Mouse (Mus musculus): ENCODE measurements around the gene 1700001P01Rik. TPM values are rescaled to one million over a fixed set of nuclear protein-coding genes. Genes with fewer than 3 reads are reported as not detected.
"Not testable (repeated sequence)": the region's sequence is repeated elsewhere in the genome, so short reads cannot be mapped to it uniquely, and the experiment has no call there.

Gene 1700001P01Rik
- polyA plus RNA-seq, 1 experiment from 2014 or later, result 0.83 TPM

DNA sequence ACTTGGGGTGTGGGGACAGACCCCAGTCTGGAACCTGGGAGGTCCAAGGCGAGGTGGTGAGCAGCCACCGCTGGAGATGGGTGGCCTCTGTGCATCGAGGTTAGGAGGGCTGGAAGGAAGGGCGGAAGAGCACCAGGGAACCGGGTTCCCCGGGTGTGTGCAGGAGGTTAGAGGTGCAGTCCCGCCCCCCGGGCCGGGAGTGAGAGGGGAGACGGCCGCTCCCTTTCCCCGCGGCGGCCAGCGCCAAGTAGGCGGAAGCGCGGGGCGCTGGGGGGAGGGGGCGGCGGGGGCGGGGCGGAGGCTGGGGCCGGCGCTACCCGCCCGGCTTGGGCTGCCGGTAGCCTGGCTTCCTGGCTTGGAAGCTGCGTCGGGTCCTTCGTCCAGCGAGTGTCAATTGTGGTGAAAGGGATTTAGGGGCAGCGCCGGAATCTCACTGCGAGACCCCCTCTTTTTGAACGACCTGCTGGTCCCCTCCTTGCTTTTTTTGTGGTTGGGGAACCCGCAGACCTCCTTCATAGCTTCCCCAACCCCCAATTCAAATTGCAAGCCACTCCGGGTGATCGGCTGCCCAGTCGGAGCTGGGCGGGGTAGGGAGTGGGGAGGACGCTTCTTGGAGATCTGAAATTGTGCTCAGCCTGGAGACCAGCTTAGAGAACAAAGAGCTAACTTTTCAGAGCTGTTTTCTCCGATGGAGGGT is 24.4 kb upstream of the 1700001P01Rik start:
- H3K27ac ChIP-seq, result peak overlapping the region; percentile 96
- no peaks in the 10 kb centered on the region for H3K27me3 ChIP-seq
- H3K9me3 ChIP-seq, result no peaks in the 10 kb centered on the region
- H3K4me2 ChIP-seq (replicated peaks), result peak overlapping the region; percentile 74
- peaks cover 5% of the 10 kb centered on the region; the same call in 1 of the 2 replicates for H3K36me3 ChIP-seq
- H3K4me3 ChIP-seq, result peak overlapping the region; percentile 73
- ATAC-seq (ENCODE audit: low FRiP score, low read depth), result peak; percentile 73
- peak overlapping the region; percentile 92 for H3K9ac ChIP-seq
- peaks cover 46% of the 10 kb centered on the region for H3K4me1 ChIP-seq
- WGBS, result 1% methylated on average over 32 of the region's 43 CpGs

GRCm38 (mm10) chr11:97799146-97799993 is 23.7 kb upstream of the 1700001P01Rik start:
- peak; percentile 82 for ATAC-seq (ENCODE audit: low FRiP score, low read depth)
- WGBS, result under 1% methylated on average over 67 of the region's 71 CpGs
- peak overlapping the region; percentile 92 for H3K9ac ChIP-seq
- H3K4me1 ChIP-seq, result peaks cover 39% of the 10 kb centered on the region
- H3K9me3 ChIP-seq, result no peaks in the 10 kb centered on the region
- peaks cover 5% of the 10 kb centered on the region; the same call in 1 of the 2 replicates for H3K36me3 ChIP-seq
- no peaks in the 10 kb centered on the region for H3K27me3 ChIP-seq
- H3K4me3 ChIP-seq, result peak overlapping the region; percentile 73
- peak overlapping the region; percentile 96 for H3K27ac ChIP-seq
- H3K4me2 ChIP-seq (replicated peaks), result peak overlapping the region; percentile 74

GRCm38 (mm10) chr11:97798782-97799145 is 23.0 kb upstream of the 1700001P01Rik start, which contains the start of gene Lasp1:
Lasp1 (plus strand) TSS chr11:97799000.
- H3K27ac ChIP-seq, result peak within 1 kb of the TSS; percentile 96
- H3K9me3 ChIP-seq, result no peaks in the 10 kb centered on the region
- H3K36me3 ChIP-seq, result peaks cover 5% of the 10 kb centered on the region; the same call in 1 of the 2 replicates
- under 1% methylated on average over 11 of the region's 11 CpGs for WGBS
- H3K4me3 ChIP-seq, result peak within 1 kb of the TSS; percentile 73
- H3K9ac ChIP-seq, result peak within 1 kb of the TSS; percentile 92
- ATAC-seq (ENCODE audit: low FRiP score, low read depth), result peak; percentile 42; the same call in 1 of the 2 replicates
- H3K27me3 ChIP-seq, result no peaks in the 10 kb centered on the region
- peak within 1 kb of the TSS; percentile 74 for H3K4me2 ChIP-seq (replicated peaks)
- peaks cover 33% of the 10 kb centered on the region for H3K4me1 ChIP-seq

DNA sequence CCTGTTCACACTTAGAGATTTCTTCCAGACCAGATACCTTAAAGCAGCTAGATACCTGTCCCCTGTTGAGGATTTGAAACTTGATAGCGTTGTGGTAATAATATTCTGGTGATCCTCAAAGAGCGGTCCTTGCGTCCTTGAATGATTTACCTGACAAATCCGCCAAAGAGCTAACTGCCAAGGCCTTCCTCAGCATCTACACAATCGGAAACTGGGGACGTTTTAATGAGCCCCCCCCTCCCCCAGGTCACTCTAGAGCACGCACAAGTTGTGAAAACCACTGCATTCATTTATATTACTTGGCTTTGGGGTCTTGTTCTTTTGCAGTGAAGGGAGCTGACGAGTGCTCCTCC is 22.3 kb upstream of the 1700001P01Rik start:
- H3K4me1 ChIP-seq, result peaks cover 30% of the 10 kb centered on the region
- H3K27me3 ChIP-seq, result no peaks in the 10 kb centered on the region
- 0 out of 2 replicates have a peak, but pooled peaks cover 2% of the 10 kb centered on the region for H3K36me3 ChIP-seq
- no peak for ATAC-seq (ENCODE audit: low FRiP score, low read depth)
- peak overlapping the region; percentile 74 for H3K4me2 ChIP-seq (replicated peaks)
- H3K9ac ChIP-seq, result no peak overlapping the region
- H3K9me3 ChIP-seq, result no peaks in the 10 kb centered on the region
- no peak overlapping the region for H3K27ac ChIP-seq
- peak overlapping the region; percentile 73 for H3K4me3 ChIP-seq
- WGBS, result 35% methylated on average over 8 of the region's 8 CpGs

GRCm38 (mm10) chr11:97797369-97798082 is 21.8 kb upstream of the 1700001P01Rik start:
- WGBS, result 52% methylated on average over 15 of the region's 15 CpGs
- peaks cover 27% of the 10 kb centered on the region for H3K4me1 ChIP-seq
- peak overlapping the region; percentile 74 for H3K4me2 ChIP-seq (replicated peaks)
- no peak overlapping the region for H3K9ac ChIP-seq
- H3K27me3 ChIP-seq, result no peaks in the 10 kb centered on the region
- no peak for ATAC-seq (ENCODE audit: low FRiP score, low read depth)
- no peak overlapping the region for H3K27ac ChIP-seq
- H3K9me3 ChIP-seq, result no peaks in the 10 kb centered on the region
- 0 out of 2 replicates have a peak, but pooled peaks cover 2% of the 10 kb centered on the region for H3K36me3 ChIP-seq
- 0 out of 2 replicates have a peak overlapping the region, but pooled peaks have one; percentile 73 for H3K4me3 ChIP-seq

GRCm38 (mm10) chr11:97796910-97797309 is 21.2 kb upstream of the 1700001P01Rik start:
- no peak overlapping the region for H3K4me2 ChIP-seq (replicated peaks)
- no peak for ATAC-seq (ENCODE audit: low FRiP score, low read depth)
- H3K4me3 ChIP-seq, result no peak overlapping the region
- 4% methylated on average over 6 of the region's 6 CpGs for WGBS
- H3K9me3 ChIP-seq, result no peaks in the 10 kb centered on the region
- peaks cover 20% of the 10 kb centered on the region for H3K4me1 ChIP-seq
- no peak overlapping the region for H3K27ac ChIP-seq
- H3K9ac ChIP-seq, result no peak overlapping the region
- H3K27me3 ChIP-seq, result no peaks in the 10 kb centered on the region
- no peaks in the 10 kb centered on the region for H3K36me3 ChIP-seq

GRCm38 (mm10) chr11:97793165-97793564 is 17.4 kb upstream of the 1700001P01Rik start:
- Histone ChIP-seq H3K27ac (no peak overlapping the region), H3K9me3 (no peaks in the 10 kb centered on the region), H3K4me2 (replicated peaks) (no peak overlapping the region), H3K36me3 (no peaks in the 10 kb centered on the region), H3K9ac (no peak overlapping the region), H3K4me3 (no peak overlapping the region), H3K27me3 (no peaks in the 10 kb centered on the region), H3K4me1 (peaks cover 6% of the 10 kb centered on the region)
- 10% methylated on average over 2 of the region's 2 CpGs for WGBS
- ATAC-seq (ENCODE audit: low FRiP score, low read depth), result no peak

DNA sequence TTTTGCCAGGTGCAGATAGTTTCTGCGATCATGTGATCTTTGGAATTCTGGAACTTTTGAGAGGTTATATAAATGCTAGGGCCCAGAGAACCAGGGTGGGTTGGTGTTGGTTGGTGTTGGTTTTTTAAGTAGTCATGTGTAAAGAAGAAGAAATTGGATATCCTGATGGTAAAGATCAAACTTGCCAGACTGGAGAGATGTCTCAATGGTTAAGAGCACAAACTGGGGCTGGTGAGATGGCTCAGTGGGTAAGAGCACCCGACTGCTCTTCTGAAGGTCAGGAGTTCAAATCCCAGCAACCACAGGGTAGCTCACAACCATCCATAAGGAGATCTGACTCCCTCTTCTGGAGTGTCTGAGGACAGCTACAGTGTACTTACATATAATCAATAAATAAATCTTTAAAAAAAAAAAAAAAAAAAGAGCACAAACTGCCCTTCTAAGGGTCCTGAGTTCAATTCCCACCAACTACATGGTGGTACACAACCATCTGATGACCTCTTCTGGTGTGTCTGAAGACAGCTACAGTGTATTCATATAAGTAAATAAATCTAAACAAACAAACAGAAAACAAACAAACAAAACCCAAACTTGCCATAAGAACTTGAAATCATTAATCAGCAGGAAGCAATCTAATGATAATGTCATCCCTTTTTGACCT is 15.2 kb upstream of the 1700001P01Rik start:
- not testable (repeated sequence) for H3K4me3 ChIP-seq; H3K27me3 ChIP-seq; H3K4me2 ChIP-seq (replicated peaks); ATAC-seq (ENCODE audit: low FRiP score, low read depth); H3K9me3 ChIP-seq; H3K36me3 ChIP-seq; H3K4me1 ChIP-seq; H3K9ac ChIP-seq; H3K27ac ChIP-seq
- 73% methylated on average over 2 of the region's 2 CpGs for WGBS

DNA sequence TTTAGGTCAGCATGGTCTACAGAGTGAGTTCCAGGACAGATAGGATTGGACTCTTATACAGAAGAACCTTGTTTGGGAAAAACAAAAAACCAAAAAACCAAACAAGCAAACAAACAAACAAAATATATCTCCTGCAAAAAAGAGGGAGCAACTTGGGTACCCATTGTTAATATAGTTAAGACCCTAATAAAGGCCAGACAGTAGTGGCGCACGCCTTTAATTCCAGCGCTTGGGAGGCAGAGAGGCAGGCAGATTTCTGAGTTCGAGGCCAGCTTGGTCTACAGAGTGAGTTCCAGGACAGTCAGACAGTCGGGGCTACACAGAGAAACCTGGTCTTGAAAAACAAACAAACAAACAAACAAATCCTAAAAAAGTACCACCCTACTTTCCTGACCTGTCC is 14.0 kb upstream of the 1700001P01Rik start:
- WGBS, result 86% methylated on average over 5 of the region's 5 CpGs
- H3K36me3 ChIP-seq, result no peaks in the 10 kb centered on the region
- no peak for ATAC-seq (ENCODE audit: low FRiP score, low read depth)
- no peak overlapping the region for H3K27ac ChIP-seq
- H3K9me3 ChIP-seq, result no peaks in the 10 kb centered on the region
- no peak overlapping the region for H3K4me3 ChIP-seq
- no peak overlapping the region for H3K4me2 ChIP-seq (replicated peaks)
- no peaks in the 10 kb centered on the region for H3K27me3 ChIP-seq
- no peak overlapping the region for H3K9ac ChIP-seq
- no peaks in the 10 kb centered on the region for H3K4me1 ChIP-seq

DNA sequence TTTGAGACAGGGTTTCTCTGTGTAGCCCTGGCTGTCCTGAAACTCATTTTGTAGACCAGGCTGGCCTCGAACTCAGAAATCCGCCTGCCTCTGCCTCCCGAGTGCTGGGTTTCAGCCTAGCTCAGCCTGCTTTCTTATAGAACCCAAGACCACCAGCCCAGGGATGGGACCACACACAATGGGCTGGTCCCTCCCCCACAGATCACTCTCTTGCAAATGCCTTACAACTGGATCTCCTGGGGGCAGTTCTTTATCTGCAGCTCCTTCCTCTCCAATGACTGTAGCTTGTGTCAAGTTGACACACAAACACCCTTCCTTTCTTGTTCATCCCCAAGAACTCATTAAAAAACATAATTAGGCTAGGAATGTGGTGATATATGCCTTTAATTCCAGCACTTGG is 12.2 kb upstream of the 1700001P01Rik start:
- Histone ChIP-seq H3K36me3 (no peaks in the 10 kb centered on the region), H3K27ac (no peak overlapping the region), H3K4me1 (peaks cover 4% of the 10 kb centered on the region; the same call in 1 of the 2 replicates), H3K4me2 (replicated peaks) (no peak overlapping the region), H3K4me3 (no peak overlapping the region), H3K9me3 (no peaks in the 10 kb centered on the region), H3K27me3 (no peaks in the 10 kb centered on the region), H3K9ac (no peak overlapping the region)
- ATAC-seq (ENCODE audit: low FRiP score, low read depth), result no peak
- 80% methylated on average over 3 of the region's 3 CpGs for WGBS

DNA sequence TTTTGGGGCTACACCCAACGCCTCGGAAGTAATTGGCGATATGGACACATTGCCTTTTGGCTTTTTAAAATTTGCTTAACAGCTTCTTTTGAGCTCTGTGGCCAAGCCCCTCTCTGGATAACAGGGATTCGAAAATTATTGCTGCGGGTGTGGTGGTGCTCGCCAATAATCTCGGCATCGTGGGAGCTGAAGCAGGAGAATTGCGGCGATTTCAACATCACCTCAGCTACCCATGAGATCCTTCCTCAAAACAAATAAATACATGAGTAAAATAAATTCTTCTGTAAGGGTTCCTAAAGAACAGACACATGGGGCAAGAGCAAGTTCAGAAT is 6.8 kb upstream of the 1700001P01Rik start:
- H3K4me2 ChIP-seq (replicated peaks), result peak overlapping the region; percentile 71
- ATAC-seq (ENCODE audit: low FRiP score, low read depth), result peak; percentile 48; the same call in 1 of the 2 replicates
- under 1% methylated on average over 10 of the region's 10 CpGs for WGBS
- peaks cover 22% of the 10 kb centered on the region for H3K4me1 ChIP-seq
- H3K4me3 ChIP-seq, result peak overlapping the region; percentile 96
- no peaks in the 10 kb centered on the region for H3K9me3 ChIP-seq
- H3K27ac ChIP-seq, result peak overlapping the region; percentile 10; the same call in 1 of the 2 replicates
- peak overlapping the region; percentile 68 for H3K9ac ChIP-seq
- H3K27me3 ChIP-seq, result no peaks in the 10 kb centered on the region
- peaks cover 36% of the 10 kb centered on the region for H3K36me3 ChIP-seq

Data from limb, embryonic 13.5 days (tissue).